Mouse (Mus musculus) layer of hippocampus, adult 18-20 months (tissue): ENCODE measurements around the gene Rarres2. TPM values are rescaled to one million over a fixed set of nuclear protein-coding genes. Genes with fewer than 3 reads are reported as not detected.

Experiments
- DNase-seq, 2 experiments: peaks; one replicate each; pipeline ENCODE4 v3.0.0; 2022; ENCODE audit warnings: low spot score in 2 of 2
- total RNA-seq, 2 experiments: library from RNA; stranded (reverse); gene quantifications; 2 replicates each; pipeline ENCODE4 v1.2.3; 2021

The Rarres2 gene
- total RNA-seq, 2 experiments from 2014 or later, result 14.9 to 18.0 TPM

DNA sequence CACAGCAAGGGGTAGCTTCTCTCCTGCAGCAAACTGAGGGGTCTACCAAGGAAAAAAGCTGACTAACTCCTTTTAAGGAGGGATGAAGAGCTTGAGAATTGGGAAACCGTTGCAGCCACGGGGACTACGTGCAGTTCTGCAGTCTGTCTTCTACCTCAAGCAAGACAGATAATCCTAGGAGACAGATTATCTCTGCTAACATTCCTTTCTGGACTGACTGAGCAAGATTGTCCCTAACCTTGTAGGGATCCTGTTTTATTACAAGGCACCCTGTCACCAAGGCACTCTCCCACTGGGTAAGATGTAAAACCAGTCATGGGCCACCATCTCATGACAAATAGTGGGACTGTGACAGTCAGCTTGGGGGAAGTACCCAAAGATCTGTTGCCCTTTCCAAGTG, 8.7 kb upstream of the Rarres2 start:
- DNase-seq, result no peak

DNA sequence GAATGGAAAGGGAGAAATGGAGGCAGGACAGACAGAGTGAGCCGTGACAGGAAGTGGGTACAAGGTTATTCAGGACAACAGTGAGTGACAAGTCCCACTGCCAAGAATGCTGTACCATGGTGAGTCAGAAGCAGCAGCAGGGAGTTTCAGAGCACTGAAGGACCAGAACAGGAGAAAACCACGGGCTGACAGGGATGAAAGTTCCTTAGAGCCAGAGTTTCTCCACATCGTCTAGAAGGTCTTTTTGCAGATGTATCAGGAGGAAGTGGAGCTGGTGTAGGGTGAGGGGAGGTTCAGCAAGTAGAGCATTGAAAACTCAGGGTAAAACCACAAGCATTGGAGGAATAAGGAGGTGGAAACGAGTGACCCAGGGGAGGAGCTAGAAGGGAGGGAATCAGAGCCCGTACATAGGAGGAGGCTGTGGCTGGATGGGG, 6.6 kb upstream of the Rarres2 start:
- no peak for DNase-seq

DNA sequence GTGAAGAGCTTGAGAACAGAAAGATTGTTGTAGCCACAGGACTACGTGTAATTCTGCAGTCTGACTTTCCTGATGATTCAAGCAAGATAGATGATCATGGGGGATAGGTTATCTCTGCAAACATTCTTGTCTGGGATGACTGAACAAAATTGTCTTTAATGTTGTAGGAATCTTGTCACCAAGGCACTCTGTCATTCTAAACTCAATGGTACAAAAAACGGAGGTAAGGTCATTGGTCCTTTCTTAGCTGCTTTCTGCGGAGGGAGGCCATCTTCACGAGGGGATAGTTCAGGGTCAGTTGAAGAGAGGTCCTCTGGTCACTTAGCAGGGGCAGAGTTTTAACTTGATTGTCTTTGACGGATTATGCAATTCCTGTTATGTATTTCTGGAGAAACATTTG, 6.1 kb upstream of the Rarres2 start:
- DNase-seq, result no peak

DNA sequence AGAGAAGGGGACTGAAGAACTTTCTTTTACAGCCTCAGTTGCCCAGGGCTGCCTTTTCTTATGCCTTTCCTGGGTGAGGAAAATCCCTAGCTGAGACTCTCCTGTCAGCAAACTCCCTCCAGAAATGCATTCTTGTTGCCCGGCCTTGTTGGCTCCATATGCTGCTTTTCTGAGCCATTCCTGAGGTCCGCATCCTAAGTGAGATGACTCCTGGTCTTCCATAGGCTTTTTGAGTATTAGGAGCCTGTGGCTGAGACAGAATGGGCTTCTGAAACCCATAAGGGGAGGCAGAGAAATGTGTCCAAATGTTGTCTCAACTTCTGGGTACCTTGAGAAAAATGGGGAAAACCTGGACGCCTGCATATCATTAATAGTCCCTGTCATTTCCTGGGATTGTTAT, 1.4 kb upstream of the Rarres2 start:
- no peak for DNase-seq

DNA sequence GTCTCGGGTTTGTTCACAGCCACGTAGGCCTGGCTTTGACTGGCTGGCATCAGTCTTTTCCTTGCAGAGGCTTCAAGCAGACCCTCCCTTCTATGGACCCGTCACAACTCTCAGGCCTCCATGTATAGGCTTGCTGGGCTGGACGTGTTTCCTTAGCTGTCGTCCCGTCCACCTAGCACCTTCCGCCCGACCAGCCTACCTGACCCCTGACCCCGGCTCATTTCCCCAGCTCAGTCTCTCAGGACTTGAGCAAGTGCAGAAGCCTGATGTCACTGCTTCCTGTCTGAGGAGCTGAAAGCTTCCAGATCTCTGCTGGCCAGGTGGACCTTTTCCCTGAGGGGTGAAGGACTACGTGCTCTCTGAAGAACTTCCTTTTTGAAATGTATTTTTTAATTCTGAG, 691 bp upstream of the Rarres2 start:
- DNase-seq, result no peak

DNA sequence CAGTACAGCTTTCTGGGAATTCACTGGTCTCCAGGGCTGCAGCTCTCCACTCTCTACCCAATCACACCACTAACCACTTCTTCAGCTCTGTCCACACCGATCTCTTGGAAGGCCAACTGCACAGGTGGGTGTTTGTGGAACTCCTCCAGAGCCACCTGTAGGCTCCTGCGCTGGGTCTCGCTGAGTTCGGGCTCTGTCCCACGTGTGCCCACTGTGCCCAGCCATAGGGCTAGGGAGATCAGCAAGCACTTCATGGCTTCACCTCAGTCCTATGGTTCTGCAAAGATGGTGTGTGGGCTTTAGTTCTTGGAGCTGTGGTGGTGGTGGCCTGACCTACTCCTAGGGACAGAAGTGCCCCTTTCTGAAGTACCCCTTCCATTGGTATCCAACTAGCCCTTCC, 575 bp downstream of the Rarres2 start:
- no peak for DNase-seq

DNA sequence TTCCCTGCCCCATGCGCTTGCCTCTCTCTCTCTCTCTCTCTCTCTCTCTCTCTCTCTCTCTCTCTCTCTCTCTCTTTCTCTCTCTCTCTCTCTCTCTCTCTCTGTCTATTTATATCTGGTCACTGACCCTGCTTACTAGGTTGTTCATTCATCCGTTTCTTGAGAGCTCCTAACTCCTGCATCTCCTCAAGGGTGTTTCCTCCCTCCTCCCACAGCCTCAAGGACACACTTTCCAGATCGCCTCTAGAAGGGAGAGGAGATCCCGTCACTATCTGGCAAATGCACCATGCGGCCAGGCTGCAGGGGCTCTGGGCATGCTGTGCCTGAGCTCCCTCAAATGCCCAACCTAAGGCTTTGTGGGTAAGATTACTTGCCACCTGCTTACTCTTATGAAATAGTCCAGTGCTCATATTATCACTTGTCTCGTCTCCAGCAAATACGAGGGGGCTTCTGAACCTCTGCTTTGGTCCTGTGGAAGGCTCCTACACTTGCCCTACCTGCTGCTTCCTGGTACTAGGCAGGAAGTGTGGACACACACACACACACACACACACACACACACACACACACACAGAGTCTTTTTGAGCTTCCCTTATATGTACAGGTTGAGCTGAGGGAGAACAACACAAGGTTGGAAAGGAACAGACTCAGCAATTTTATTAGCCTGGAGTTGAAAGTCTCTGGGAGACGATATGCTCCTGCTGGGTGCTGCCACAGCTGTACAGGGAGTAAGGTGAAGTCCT, 3.4 kb downstream of the Rarres2 start:
- DNase-seq, result no peak

DNA sequence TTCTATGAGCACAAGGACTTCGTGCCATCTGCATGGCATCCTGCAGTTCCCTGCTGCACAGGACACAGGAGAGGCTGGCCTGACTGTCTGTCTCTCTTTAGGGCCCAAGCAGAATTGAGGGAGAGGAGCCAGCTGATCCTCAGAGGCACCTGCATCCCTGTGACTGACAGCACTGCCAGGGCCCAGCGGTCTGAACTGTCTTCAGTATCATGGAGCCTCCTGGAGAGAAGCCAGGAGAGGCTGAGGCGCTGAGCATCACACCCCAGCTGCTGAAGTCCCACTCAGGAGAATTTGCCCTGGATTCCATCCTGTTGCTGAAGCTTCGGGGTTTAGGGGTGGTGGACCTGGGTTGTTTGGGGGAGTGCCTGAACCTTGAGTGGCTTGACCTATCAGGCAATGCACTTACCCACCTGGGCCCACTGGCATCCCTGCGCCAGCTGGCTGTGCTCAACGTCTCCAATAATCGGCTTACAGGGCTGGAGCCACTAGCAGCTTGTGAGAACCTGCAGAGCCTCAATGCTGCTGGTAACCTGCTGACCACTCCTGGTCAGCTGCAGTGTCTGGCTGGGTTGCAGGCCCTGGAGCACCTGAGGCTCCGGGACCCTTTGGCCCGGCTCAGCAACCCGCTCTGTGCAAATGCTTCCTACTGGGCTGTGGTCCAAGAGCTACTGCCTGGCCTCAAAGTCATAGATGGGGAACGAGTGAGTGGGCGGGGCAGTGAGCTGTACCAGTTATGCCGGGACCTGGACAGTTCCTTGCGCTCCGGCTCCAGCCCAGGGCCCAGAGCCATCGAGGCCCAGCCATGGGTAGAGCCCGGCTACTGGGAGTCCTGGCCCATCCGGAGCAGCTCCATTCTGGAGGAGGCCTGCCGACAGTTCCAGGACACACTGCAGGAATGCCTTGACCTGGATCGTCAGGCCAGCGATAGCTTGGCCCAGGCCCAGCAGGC, 4.3 kb downstream of the Rarres2 start:
- peak in 1 of 2 experiments; percentile 9 for DNase-seq

DNA sequence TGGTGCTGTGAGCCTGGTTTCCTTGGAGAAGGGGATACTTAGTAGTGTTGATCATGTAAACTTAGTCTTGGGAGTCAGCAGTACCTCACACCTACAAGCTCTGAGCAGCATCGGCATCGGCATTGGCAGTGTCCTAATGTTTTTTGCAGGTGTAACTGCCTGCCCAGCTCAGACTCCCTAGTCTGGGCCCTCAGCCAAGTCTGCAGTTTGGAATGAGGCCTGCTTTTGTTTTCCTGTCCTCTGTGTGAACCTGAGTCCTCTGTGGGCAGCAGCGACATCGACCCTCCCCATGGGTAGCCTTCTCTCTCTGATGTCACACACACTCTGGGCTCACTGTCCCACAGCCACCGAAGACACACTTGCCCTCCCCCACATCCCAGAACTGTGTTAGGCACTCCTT, 6.3 kb downstream of the Rarres2 start:
- no peak for DNase-seq

DNA sequence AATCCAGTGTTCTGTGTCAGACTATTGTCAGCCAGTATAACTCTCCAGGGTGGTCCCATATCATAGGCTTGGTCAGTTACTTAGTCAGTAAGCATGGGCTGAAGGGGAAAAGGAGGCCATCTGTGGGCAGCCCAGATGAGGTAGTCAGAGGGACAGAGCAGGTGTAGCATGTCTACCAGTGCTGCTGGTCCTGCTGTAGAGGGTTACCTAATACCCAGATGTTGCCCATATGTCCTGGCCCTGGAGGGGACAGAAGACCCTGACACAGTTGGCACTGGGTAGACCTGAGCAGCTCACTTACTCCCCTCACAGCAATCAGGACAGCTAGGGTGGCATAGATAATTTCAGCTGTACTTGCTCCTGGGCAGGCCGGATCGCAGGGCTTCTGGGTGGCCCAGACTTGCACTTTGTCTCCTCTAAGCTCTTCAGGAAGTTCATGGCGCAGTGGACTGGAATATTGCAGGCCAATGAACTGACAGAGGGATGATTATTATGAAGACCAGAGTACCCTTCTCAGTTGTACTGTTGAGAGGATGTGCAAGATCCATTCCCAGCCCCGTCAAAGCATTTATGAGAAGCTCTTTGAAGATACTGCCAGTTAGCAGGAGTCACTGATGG, 6.8 kb downstream of the Rarres2 start:
- no peak for DNase-seq

DNA sequence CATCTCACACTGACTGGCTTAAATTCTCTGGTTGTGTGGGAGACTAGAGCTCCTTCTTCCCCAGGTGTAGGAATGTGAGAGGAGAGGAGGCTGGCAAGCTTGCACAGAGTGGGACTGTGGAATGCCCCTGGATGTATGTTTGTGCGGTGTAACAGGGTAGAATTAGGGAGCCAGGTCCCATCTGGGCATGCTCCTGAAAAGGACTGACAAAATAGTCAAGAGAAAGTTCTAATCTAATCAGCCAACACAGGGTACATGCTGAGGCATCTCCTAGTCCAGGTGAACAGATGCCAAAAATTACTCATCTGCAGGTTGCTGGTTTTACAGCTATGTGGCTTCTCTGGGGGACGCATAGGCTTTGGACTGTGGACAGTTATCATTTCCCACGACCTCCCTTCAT, 16.6 kb downstream of the Rarres2 start:
- DNase-seq, result no peak

DNA sequence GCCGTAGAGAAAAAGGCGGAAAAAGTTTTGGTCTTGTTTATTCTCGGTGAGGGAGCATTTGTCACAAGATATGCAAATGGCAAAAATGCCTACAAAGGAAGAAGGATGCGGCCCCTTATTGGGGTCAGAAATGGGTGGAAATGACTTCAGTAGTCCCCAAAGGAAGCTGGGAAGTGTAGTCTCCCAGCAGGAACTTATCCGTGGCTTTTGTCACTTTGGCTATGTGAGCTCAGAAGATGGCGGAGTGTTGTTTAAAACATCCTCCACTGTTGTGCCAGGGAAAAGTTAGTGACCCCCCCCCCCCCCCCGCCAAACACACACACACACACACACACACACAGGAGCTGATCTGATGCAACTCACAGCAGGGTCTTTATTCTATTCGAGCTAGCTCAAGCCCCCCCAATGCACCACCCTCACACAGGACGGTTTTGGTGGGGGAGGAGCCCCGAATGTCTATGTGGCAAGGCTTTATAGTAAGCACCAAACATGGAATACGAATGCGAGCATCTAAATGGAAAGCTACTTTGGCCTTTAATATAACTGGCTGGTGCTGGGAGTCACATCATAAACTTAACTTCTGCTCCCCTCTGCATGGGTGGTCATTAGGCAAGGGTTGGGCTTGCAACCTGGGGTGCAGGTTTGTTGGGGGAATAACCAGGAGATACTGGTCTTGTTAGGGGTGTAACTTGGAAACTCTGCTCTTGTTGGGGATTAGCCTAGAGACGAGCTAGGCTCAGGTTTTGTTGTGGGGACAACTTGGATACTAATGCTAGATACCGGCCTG, 17.3 kb downstream of the Rarres2 start:
- peak; percentile 57 to 84 for DNase-seq

DNA sequence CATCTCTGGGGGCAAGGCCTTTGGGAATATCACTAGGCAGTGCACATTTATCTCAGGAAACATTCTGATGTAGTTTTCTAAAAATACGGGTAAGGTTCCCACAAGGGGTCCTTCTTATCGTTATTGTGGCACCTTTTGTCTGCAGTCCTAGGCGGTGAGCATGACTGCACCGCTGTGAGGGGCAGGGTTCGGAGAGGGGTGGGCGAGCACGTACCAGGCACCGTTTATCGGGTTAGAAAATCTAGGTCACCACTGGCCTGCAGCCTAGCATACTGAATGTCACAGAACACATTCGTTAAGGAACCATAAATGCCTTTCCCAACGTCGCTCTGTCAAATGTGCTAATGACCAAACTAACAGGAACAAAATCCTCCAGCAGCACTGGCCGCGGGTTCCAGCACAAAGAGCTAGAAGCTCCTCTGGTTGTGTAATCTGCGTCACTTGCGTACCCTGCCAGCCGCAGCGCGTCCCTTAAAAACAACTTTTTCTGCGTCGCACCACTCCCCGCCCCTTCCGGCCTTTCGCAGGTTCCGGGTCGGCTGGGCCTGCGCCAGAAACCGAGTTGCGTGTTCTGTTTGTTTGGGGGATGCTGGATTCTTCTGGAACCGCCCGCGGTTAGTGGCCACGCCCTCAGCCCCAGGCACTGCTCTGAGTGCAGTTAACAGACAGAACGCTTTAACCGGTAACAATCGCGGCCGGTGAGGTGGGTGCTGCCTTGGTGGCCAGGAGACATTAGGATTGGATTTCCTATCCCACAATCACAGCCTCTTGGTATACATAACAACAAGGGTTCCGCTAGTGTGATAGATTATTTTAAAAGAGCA, 18.1 kb downstream of the Rarres2 start, which contains the start of gene Lrrc61:
TSS of gene Lrrc61 (plus strand) at position 517 of the 824 bp plus-strand sequence.
- peak; percentile 96 to 99 for DNase-seq

DNA sequence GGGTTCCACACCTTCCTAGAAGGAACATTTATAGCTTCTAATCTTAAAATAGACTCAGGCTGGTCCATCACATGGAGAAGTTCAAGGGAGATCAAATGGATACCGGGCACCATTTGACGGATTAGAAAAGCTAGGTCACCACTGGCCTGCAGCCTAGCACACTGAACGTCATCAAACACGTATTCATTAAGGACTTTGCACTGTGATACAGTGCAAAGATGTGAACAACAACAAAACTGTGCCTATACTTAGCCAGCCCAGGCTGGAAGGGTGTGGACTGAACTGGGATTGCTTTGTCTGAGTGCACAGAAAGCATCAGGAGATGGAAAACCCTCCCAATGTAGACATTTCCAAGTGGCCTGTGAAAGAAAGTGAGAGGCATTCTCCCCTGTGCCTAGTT, 18.8 kb downstream of the Rarres2 start:
- DNase-seq, result peak in 1 of 2 experiments; percentile 24

DNA sequence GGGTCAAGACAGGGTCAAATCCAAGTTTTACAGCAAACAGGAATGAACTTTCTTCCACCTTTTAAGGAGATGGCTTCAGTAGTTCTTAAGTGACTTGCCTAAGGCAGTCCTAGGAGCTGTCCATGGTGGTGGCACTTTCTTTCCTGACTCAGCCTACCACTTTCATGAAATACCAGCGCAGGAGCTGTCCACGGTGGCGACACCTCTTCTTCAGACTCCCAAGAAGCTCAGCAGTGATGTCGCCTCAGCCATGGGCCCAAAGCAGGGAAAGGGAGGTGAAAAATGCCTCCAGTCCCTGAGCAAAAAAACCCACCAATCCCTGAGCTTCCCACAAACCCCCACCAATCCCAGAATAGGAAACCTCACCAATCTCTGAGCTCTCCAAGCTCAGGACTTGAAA, 19.7 kb downstream of the Rarres2 start:
- DNase-seq, result no peak

DNA sequence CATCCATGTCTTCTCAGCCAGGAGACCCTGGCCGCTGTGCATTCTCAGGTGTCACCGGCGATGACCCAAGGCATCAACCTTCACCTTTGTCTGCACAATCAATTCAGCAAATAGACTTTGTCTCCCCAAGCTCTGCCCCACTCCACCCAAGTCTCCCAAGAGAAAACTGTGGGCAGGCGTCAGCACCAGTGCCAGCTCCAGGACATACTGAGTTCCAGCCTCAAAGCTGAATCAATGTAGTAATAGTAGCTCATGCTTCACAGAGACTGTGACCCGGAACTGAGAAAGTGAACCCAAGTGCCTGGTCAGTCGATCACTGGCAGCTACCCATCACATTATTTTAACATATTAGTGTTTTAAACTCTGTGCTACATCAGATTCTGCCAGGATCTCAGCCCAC, 24.3 kb downstream of the Rarres2 start:
- no peak for DNase-seq

DNA sequence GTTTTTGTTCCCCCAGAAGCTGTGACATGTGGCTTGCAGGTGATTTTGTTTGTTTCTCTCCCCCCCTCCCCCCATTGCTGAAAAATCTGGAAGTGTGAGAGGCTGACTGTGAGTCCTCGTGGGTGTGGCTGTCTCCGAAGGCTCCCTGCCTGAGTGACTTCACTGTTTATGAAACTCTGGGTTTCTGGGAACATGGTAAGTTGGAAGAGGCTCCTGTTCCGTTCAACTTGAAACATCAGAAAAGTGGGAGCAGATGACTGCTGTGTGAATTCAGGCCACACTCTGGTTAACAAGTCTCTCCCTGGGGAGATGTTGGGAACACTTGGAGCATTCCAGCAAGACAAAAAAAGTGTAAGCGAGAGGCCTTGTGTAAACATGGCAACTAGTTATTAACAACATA, 25.7 kb downstream of the Rarres2 start:
- DNase-seq, result no peak

DNA sequence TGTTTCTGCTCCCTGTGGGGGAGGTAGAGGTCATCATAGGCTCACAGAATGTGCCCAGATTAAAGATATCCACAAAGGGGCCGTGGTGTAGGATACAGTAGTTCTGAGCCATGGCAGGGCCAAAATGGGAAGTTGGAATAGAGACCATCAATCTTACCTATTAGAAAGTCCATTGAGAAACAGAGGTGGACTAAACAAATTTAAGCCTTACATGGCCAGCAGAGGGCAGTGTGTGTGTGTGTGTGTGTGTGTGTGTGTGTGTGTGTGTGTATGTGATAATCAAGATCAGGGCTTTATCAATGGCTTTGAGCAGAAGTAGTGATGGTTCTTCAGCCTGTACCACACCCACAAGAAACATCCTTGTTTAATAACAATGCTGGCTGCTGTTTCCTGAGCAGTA, 26.3 kb downstream of the Rarres2 start:
- peak in 1 of 2 experiments; percentile 44 for DNase-seq

DNA sequence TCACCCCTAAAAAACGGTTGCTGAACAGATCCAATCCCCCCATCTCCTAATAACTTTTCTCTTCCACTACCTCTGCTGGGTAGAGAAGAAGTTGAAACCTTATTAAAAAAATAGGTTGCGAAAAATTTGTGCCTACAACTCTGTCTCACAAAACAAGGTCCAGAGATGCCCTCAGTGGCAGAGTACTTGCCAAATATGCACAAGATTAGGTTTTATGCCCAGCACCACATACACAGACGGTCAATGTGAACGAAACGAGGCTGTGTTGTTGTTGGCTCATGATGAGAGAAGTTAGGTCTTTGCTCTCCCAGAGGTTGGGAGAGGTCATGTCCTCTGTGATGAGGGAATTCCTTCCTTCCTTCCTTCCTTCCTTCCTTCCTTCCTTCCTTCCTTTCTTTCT, 27.3 kb downstream of the Rarres2 start:
- no peak for DNase-seq

DNA sequence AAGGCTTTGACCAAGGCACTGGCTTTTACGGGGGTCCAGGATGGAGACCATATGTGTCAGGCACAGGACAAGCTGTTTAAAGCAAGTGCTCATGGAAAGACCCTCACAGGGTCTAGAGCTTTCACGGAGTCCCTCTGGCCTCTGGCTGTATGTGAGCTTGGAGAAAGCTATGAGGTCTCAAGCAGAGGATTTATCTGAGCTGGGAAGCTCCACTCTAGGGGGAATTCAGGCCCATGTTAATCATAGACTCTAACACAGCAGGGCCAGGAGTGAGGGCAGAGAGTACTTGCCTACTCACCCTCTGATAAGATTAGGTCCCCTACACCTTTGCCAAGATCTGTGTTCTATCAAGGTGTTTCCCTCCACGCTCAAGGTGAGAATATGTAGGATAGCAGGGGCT, 30.0 kb downstream of the Rarres2 start:
- DNase-seq, result no peak
